Mouse (Mus musculus): ENCODE measurements at regions not wholly inside any gene's neighbourhood (a gene's known extent, or its start where the extent isn't known, plus 50 kb on each side); places are given as distances from the start of the nearest gene placed in this dataset.
A peak's percentile ranks its signal among the peaks of the same experiment; 100 is the strongest.

DNA sequence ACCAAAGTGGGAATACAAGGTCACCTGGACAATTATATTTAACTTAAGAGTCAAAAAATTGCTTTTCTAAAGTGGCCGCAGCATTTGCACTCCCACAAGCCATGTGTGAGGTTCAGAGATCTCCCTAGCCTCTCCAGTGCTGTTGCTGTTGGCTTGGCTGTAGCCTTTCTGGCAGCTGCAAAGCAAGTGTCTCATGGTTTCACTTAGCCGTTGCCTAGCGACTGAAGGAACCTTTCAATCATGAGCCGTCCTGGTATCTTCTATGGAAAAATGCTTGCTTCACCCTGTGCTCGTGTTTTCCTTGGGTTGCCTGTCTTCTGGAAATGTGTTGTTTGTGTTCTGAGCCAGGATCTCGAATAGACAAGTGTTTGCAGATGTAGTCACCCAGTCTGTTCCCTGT is 367.9 kb downstream of the Glrx3 start:
- no peaks in the 10 kb centered on the region for H3K4me1 ChIP-seq (ENCODE audit: control insufficient read depth, insufficient read depth, low read length)
- 47% methylated on average over 6 of the region's 6 CpGs for WGBS

DNA sequence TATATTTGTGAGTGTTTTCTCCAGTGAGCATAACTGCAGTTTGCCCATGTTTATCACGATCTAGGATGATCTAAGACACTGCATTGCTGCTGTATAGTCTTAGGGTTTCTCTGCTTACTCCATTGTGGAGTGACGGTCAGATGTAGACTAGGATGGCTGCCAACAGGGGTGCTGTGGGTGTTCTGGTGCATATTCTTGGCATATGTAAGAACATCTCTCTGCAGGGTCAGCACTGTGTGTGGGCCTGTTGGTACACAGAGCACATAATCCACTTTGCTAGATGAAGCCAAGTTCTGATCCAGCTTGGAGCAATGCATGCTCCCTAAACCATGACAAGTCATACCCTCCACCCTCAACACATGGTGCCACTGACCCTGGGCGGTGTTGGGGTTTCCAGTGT is 375.4 kb downstream of the Glrx3 start:
- DNase-seq (ENCODE audit: low spot score) (no peak), ATAC-seq (ENCODE audit: insufficient read depth, low FRiP score, low TSS enrichment) (no peak)
- Histone ChIP-seq H3K9ac (ENCODE audit: low read length) (no peak overlapping the region), H3K9me3 (ENCODE audit: control insufficient read depth, low read length) (no peaks in the 10 kb centered on the region), H3K27me3 (ENCODE audit: control insufficient read depth, insufficient read depth, low read length) (no peaks in the 10 kb centered on the region), H3K4me1 (ENCODE audit: control insufficient read depth, insufficient read depth, low read length) (no peaks in the 10 kb centered on the region), H3K27ac (ENCODE audit: low read depth, low read length) (no peak overlapping the region), H3K4me2 (ENCODE audit: low read depth) (no peak overlapping the region), H3K4me3 (ENCODE audit: low read depth, low read length) (no peak overlapping the region), H3K36me3 (ENCODE audit: control insufficient read depth, insufficient read depth, low read length) (no peaks in the 10 kb centered on the region)
- 92% methylated on average over 3 of the region's 3 CpGs for WGBS

More for the DNA sequence above, 367.9 kb downstream of the Glrx3 start:
- Histone ChIP-seq H3K27ac (ENCODE audit: low read depth, low read length) (no peak overlapping the region), H3K27me3 (ENCODE audit: control insufficient read depth, insufficient read depth, low read length) (no peaks in the 10 kb centered on the region), H3K4me3 (ENCODE audit: low read depth, low read length) (no peak overlapping the region), H3K9me3 (ENCODE audit: control insufficient read depth, low read length) (no peaks in the 10 kb centered on the region), H3K36me3 (ENCODE audit: control insufficient read depth, insufficient read depth, low read length) (no peaks in the 10 kb centered on the region), H3K4me2 (ENCODE audit: low read depth) (no peak overlapping the region), H3K9ac (ENCODE audit: low read length) (no peak overlapping the region)
- DNase-seq (ENCODE audit: low spot score) (peak; percentile 51), ATAC-seq (ENCODE audit: insufficient read depth, low FRiP score, low TSS enrichment) (no peak)

DNA sequence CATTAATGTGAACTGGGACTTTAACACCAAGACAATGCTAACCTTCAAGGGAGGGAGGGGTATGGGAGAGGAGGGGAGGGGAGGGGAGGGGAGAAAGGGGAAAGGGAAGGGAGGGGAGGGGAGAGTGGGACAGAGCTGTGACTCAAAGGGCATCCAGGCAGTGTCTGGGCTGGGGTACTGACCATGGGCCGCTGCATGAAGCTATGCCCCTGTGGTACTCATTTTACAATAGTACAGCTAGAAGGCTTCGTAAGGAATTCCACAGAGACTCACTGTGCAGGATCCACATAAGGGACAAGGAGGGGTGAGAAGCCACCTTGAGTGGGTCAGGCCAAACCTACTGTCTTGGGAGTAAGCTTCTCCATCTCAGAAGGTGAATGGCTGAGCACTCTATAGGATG is 403.1 kb downstream of the Glrx3 start:
- 65% methylated on average over 2 of the region's 2 CpGs for WGBS
- ATAC-seq (ENCODE audit: insufficient read depth, low FRiP score, low TSS enrichment) (no peak), DNase-seq (ENCODE audit: low spot score) (no peak)
- Histone ChIP-seq H3K4me3 (ENCODE audit: low read depth, low read length) (no peak overlapping the region), H3K27me3 (ENCODE audit: control insufficient read depth, insufficient read depth, low read length) (no peaks in the 10 kb centered on the region), H3K36me3 (ENCODE audit: control insufficient read depth, insufficient read depth, low read length) (no peaks in the 10 kb centered on the region), H3K27ac (ENCODE audit: low read depth, low read length) (no peak overlapping the region), H3K9ac (ENCODE audit: low read length) (no peak overlapping the region), H3K4me1 (ENCODE audit: control insufficient read depth, insufficient read depth, low read length) (peaks cover 10% of the 10 kb centered on the region; the same call in 1 of the 2 replicates), H3K4me2 (ENCODE audit: low read depth) (no peak overlapping the region), H3K9me3 (ENCODE audit: control insufficient read depth, low read length) (no peaks in the 10 kb centered on the region)

DNA sequence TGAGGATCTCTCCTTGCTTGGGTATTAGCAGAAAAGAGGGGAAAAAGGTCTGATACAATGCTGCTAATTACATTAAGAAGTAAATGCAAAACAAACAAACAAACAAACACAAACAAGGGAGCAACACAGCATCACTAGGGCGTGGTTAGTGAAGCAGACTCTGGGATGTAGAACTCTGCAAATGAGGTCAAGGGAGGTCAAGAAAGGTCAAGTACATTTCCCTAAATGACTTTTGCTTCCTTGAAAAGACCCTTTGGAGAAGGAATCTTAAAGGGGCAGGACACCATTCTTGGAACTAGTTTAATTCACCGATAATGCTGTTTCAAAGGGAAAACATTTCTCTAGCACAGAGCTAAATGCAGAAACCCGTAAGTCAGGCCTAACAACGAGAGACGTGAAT is 403.6 kb downstream of the Glrx3 start:
- no peak for ATAC-seq (ENCODE audit: insufficient read depth, low FRiP score, low TSS enrichment)
- H3K4me1 ChIP-seq (ENCODE audit: control insufficient read depth, insufficient read depth, low read length) = peaks cover 10% of the 10 kb centered on the region; the same call in 1 of the 2 replicates
- H3K27ac ChIP-seq (ENCODE audit: low read depth, low read length) = no peak overlapping the region
- H3K27me3 ChIP-seq (ENCODE audit: control insufficient read depth, insufficient read depth, low read length) = no peaks in the 10 kb centered on the region
- H3K4me2 ChIP-seq (ENCODE audit: low read depth) = no peak overlapping the region
- 57% methylated on average over 5 of the region's 5 CpGs for WGBS
- no peak for DNase-seq (ENCODE audit: low spot score)
- no peak overlapping the region for H3K9ac ChIP-seq (ENCODE audit: low read length)
- H3K4me3 ChIP-seq (ENCODE audit: low read depth, low read length) = no peak overlapping the region
- H3K36me3 ChIP-seq (ENCODE audit: control insufficient read depth, insufficient read depth, low read length) = no peaks in the 10 kb centered on the region
- no peaks in the 10 kb centered on the region for H3K9me3 ChIP-seq (ENCODE audit: control insufficient read depth, low read length)

DNA sequence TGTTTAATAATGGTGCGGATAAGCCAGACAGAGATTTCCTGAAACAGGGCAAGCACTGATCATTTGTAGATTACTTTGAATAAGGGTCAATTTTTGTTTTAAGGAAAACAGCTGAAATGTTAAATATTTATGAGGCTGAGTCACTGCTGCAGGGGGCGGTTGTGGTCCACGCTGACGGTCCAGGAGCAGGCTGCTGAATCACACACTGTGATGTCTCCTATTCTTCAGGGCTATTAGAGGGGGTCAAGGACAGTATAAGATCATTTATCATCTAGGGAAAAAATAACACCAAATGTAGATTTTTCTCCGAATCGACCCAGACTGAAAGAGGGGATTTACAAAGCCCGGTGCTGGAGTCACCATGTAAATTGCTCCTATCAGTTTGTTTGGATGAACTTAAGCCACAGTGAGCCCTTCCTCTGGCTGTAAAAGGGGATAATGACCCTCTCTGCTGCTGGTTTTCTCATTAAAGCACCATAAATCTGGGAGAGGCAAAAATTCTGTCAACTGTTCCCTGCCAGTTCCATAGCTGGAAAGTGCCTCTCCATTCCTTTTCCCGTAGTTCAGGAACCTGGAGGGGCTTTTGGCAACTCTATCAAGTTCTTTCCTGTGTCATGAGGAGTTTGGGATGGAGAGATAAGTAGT is 404.2 kb downstream of the Glrx3 start:
- Histone ChIP-seq H3K36me3 (ENCODE audit: control insufficient read depth, insufficient read depth, low read length) (no peaks in the 10 kb centered on the region), H3K4me2 (ENCODE audit: low read depth) (no peak overlapping the region), H3K27ac (ENCODE audit: low read depth, low read length) (no peak overlapping the region), H3K9me3 (ENCODE audit: control insufficient read depth, low read length) (no peaks in the 10 kb centered on the region), H3K9ac (ENCODE audit: low read length) (no peak overlapping the region), H3K27me3 (ENCODE audit: control insufficient read depth, insufficient read depth, low read length) (no peaks in the 10 kb centered on the region), H3K4me3 (ENCODE audit: low read depth, low read length) (no peak overlapping the region), H3K4me1 (ENCODE audit: control insufficient read depth, insufficient read depth, low read length) (peaks cover 10% of the 10 kb centered on the region; the same call in 1 of the 2 replicates)
- no peak for DNase-seq (ENCODE audit: low spot score)
- 18% methylated on average over 8 of the region's 8 CpGs for WGBS
- no peak for ATAC-seq (ENCODE audit: insufficient read depth, low FRiP score, low TSS enrichment)

DNA sequence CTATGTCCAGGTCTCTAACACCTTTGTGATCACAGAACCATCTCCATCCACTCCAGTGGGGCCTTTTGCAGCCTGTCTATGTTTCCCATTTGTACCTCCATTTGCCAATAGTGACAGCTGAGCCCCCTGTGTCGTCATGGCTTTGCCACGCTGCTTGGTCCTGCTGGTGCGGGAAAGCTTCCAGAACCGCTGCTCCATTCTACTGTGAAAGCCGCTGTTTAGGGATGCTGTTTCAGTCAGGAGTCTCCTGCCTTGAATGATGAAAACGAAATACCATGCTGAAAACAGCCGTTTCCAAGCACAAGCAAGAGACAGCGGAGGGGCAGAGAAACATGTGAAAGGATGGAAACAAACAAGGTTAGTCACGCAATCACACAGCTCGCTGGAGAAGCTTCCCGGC is 410.4 kb downstream of the Glrx3 start:
- Histone ChIP-seq H3K9me3 (ENCODE audit: control insufficient read depth, low read length) (no peaks in the 10 kb centered on the region), H3K4me3 (ENCODE audit: low read depth, low read length) (no peak overlapping the region), H3K4me1 (ENCODE audit: control insufficient read depth, insufficient read depth, low read length) (0 out of 2 replicates have a peak, but pooled peaks cover 4% of the 10 kb centered on the region), H3K4me2 (ENCODE audit: low read depth) (no peak overlapping the region), H3K27me3 (ENCODE audit: control insufficient read depth, insufficient read depth, low read length) (no peaks in the 10 kb centered on the region), H3K9ac (ENCODE audit: low read length) (no peak overlapping the region), H3K27ac (ENCODE audit: low read depth, low read length) (no peak overlapping the region), H3K36me3 (ENCODE audit: control insufficient read depth, insufficient read depth, low read length) (no peaks in the 10 kb centered on the region)
- DNase-seq (ENCODE audit: low spot score) (peak; percentile 33), ATAC-seq (ENCODE audit: insufficient read depth, low FRiP score, low TSS enrichment) (no peak)
- WGBS = 62% methylated on average over 11 of the region's 11 CpGs

DNA sequence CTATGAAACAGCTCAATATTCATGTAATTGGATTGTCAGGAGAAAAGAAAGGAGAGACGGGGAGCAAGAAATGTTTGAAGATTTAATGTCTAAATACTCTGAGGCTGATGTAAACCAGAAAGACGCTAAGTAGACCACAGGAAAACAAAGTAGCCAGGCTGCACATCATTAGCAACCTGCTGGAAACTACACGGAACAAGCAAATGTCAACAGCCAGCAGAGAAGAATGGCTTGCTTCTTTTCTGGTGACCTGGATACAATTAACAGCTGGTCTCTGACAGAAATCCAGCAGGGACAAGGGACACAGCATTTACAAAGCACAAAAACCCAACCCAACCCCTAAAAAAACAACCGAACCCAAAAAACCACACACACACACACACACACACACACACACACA is 413.6 kb downstream of the Glrx3 start:
- H3K9me3 ChIP-seq (ENCODE audit: control insufficient read depth, low read length) = no peaks in the 10 kb centered on the region
- H3K9ac ChIP-seq (ENCODE audit: low read length) = no peak overlapping the region
- H3K27me3 ChIP-seq (ENCODE audit: control insufficient read depth, insufficient read depth, low read length) = no peaks in the 10 kb centered on the region
- no peak overlapping the region for H3K4me2 ChIP-seq (ENCODE audit: low read depth)
- H3K4me1 ChIP-seq (ENCODE audit: control insufficient read depth, insufficient read depth, low read length) = 0 out of 2 replicates have a peak, but pooled peaks cover 4% of the 10 kb centered on the region
- ATAC-seq (ENCODE audit: insufficient read depth, low FRiP score, low TSS enrichment) (no peak), DNase-seq (ENCODE audit: low spot score) (no peak)
- H3K4me3 ChIP-seq (ENCODE audit: low read depth, low read length) = no peak overlapping the region
- no peak overlapping the region for H3K27ac ChIP-seq (ENCODE audit: low read depth, low read length)
- 40% methylated on average over 4 of the region's 4 CpGs for WGBS
- H3K36me3 ChIP-seq (ENCODE audit: control insufficient read depth, insufficient read depth, low read length) = no peaks in the 10 kb centered on the region

DNA sequence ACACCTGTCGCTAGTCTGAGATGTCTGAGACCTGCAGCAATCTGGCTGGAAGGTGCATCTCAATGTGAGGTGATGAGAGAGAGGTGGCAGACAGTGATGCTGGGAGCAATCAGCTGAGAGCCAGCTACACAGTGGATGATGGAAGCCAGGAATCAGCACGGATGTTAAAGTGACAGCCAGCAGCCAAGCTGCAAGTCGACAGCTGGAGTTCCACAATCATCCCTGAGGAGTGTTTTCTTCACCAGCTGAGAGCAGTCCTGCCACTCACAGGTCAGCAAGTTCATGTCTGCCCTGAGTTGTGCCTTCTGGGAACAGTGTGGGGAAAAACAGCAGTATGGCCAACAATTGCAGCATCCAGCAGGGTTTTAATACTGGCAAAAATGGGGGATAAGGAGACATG is 422.3 kb downstream of the Glrx3 start:
- 74% methylated on average over 3 of the region's 3 CpGs for WGBS
- Histone ChIP-seq H3K9ac (ENCODE audit: low read length) (no peak overlapping the region), H3K27ac (ENCODE audit: low read depth, low read length) (no peak overlapping the region), H3K27me3 (ENCODE audit: control insufficient read depth, insufficient read depth, low read length) (no peaks in the 10 kb centered on the region), H3K4me3 (ENCODE audit: low read depth, low read length) (no peak overlapping the region), H3K4me1 (ENCODE audit: control insufficient read depth, insufficient read depth, low read length) (no peaks in the 10 kb centered on the region), H3K4me2 (ENCODE audit: low read depth) (no peak overlapping the region), H3K9me3 (ENCODE audit: control insufficient read depth, low read length) (no peaks in the 10 kb centered on the region), H3K36me3 (ENCODE audit: control insufficient read depth, insufficient read depth, low read length) (no peaks in the 10 kb centered on the region)
- ATAC-seq (ENCODE audit: insufficient read depth, low FRiP score, low TSS enrichment) (no peak), DNase-seq (ENCODE audit: low spot score) (no peak)

DNA sequence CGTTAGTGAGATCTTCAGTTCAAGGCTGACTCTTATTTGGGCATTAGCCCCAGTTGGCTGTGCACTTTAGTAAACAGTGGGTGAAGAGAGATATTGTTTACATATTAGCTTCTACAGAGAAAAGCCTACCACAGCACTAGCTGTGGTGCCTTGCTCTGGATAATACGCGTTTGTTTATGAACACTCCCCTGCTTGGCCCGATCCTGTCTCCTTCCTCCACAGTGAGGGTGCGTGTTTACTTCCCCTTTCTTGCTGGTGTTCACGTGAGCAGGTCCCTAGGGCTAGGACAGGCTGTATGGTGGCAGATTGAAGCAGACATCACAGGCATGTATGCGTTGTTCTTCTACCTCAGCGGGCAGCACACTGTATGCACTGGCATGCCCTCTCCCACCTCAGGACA is 423.1 kb downstream of the Glrx3 start:
- no peak overlapping the region for H3K4me3 ChIP-seq (ENCODE audit: low read depth, low read length)
- ATAC-seq (ENCODE audit: insufficient read depth, low FRiP score, low TSS enrichment) (no peak), DNase-seq (ENCODE audit: low spot score) (no peak)
- no peaks in the 10 kb centered on the region for H3K36me3 ChIP-seq (ENCODE audit: control insufficient read depth, insufficient read depth, low read length)
- no peak overlapping the region for H3K4me2 ChIP-seq (ENCODE audit: low read depth)
- H3K4me1 ChIP-seq (ENCODE audit: control insufficient read depth, insufficient read depth, low read length) = peaks cover 4% of the 10 kb centered on the region; the same call in 1 of the 2 replicates
- 88% methylated on average over 8 of the region's 8 CpGs for WGBS
- H3K27ac ChIP-seq (ENCODE audit: low read depth, low read length) = no peak overlapping the region
- no peaks in the 10 kb centered on the region for H3K27me3 ChIP-seq (ENCODE audit: control insufficient read depth, insufficient read depth, low read length)
- H3K9ac ChIP-seq (ENCODE audit: low read length) = no peak overlapping the region
- H3K9me3 ChIP-seq (ENCODE audit: control insufficient read depth, low read length) = no peaks in the 10 kb centered on the region
